ENCODE assay signal across 15 mouse cellular contexts in the genomic region with DNA sequence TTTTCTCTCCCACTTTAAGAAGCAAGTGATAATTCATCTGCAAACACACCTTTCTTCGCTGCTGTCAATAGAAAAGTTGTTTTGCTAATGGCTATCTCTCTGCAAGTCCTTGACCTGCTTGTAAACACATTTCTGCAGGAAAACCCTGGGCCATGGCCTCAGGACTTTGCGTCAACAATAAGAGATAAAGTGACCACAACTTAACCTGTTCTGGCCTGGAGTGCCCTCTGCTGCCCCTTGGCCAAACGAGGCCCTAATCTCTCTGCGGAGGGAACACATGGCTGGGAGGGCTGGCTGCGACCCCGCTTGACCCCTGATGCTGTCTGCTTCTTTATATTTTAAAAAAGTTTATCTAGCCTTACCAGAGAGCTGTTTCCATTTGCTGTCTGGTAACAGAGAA.
DNase-seq lines count a peak whose midpoint lies in the region; ATAC-seq and TF ChIP-seq lines count a peak whose summit lies in the region.
"Had no signal": no experiment of that assay in that cellular context is flagged by ENCODE, and none has a peak within 500 bp of the region (broad histone marks: within the 10 kb centered on the region; RNA-seq: fewer than 3 reads in every experiment).

No protein-coding gene starts in this region.

- ATAC-seq in kidney, embryonic 15.5 days (replicated peaks; ENCODE audit: low FRiP score) = no peak
- no peak for ATAC-seq in erythroblast, adult 5-6 weeks (replicated peaks; ENCODE audit: low FRiP score, poor library complexity, severe bottlenecking)

- H3K4me3 ChIP-seq in kidney, embryonic 15.5 days (replicated peaks) = no peak overlapping the region
- no peak overlapping the region for H3K4me3 ChIP-seq in testis, adult 2 months (ENCODE audit: control insufficient read depth, low read depth, low read length)
- H3K4me3 ChIP-seq: heart, embryonic 12.5 days; limb, embryonic 15.5 days; midbrain, embryonic 12.5 days had no signal

- H3K9ac ChIP-seq in kidney, embryonic 15.5 days = no peak overlapping the region
- H3K9ac ChIP-seq: heart, embryonic 12.5 days; limb, embryonic 15.5 days; midbrain, embryonic 12.5 days had no signal

- TF ChIP-seq POLR2A in testis, adult 2 months (IDR thresholded peaks at IDR 0.05; ENCODE audit: control insufficient read depth, low read depth, low read length) = no peak

- H3K9me3 ChIP-seq in kidney, embryonic 15.5 days (replicated peaks) = peaks cover 6% of the 10 kb centered on the region; the same call in 1 of the 2 replicates
- H3K9me3 ChIP-seq: limb, embryonic 15.5 days had no signal

- no peak overlapping the region for H3K27ac ChIP-seq in kidney, embryonic 15.5 days
- H3K27ac ChIP-seq in testis, adult 2 months (ENCODE audit: control insufficient read depth, insufficient read depth, low read depth, low read length) = no peak overlapping the region
- H3K27ac ChIP-seq: limb, embryonic 15.5 days; midbrain, embryonic 12.5 days; stomach, postnatal 0 days had no signal

- H3K27me3 ChIP-seq in kidney, embryonic 15.5 days = no peaks in the 10 kb centered on the region
- H3K27me3 ChIP-seq in testis, adult 2 months (ENCODE audit: control insufficient read depth, insufficient read depth, low read length) = no peaks in the 10 kb centered on the region
- H3K27me3 ChIP-seq: heart, embryonic 12.5 days; limb, embryonic 15.5 days; midbrain, embryonic 12.5 days had no signal

- H3K36me3 ChIP-seq in kidney, embryonic 15.5 days = no peaks in the 10 kb centered on the region
- no peaks in the 10 kb centered on the region for H3K36me3 ChIP-seq in testis, adult 2 months (ENCODE audit: control insufficient read depth, insufficient read depth, low read length)
- H3K36me3 ChIP-seq: heart, embryonic 12.5 days; limb, embryonic 15.5 days; midbrain, embryonic 12.5 days had no signal

- 0 out of 2 replicates have a peak, but pooled peaks have one; percentile 3 for TF ChIP-seq CTCF in testis, adult 2 months (IDR thresholded peaks at IDR 0.05; ENCODE audit: control insufficient read depth, insufficient read depth, insufficient replicate concordance, low read depth, low read length)

- H3K4me1 ChIP-seq in kidney, embryonic 15.5 days = no peaks in the 10 kb centered on the region
- peaks cover 2% of the 10 kb centered on the region for H3K4me1 ChIP-seq in testis, adult 2 months (ENCODE audit: control insufficient read depth, insufficient read depth, low read length)
- H3K4me1 ChIP-seq: limb, embryonic 15.5 days had no signal

- peak; percentile 34 for DNase-seq in kidney, adult 11 months
- no peak for DNase-seq in testis, postnatal 14 days (ENCODE audit: low spot score)
- peak; percentile 37 for DNase-seq in kidney, postnatal 14 days
- no peak for DNase-seq in thymus, adult 18-20 months
- DNase-seq: cerebellum, adult 18-20 months; gastrocnemius, postnatal 25 days; lung, postnatal 14 days; spleen, adult 18-20 months had no signal

- 27% methylated on average over 6 of the region's 6 CpGs for WGBS in kidney, embryonic 15.5 days

- H3K4me2 ChIP-seq in kidney, embryonic 15.5 days = no peak overlapping the region
- H3K4me2 ChIP-seq: heart, embryonic 12.5 days; limb, embryonic 15.5 days had no signal

Comparison
In these comparisons a context has a peak if more than half of its experiments do, and no peak if none do; other contexts are left out.
1. DNase-seq: peak in kidney, adult 11 months (single experiment) and kidney, postnatal 14 days (single experiment); none in testis, postnatal 14 days (single experiment) and thymus, adult 18-20 months (0 of 2).